In genomic region chr11:25902321-25902720, GRCm38 (mm10) we compare ENCODE assay signal across 32 mouse cellular contexts.
"Had no signal": no experiment of that assay in that cellular context is flagged by ENCODE, and none has a peak within 500 bp of the region (broad histone marks: within the 10 kb centered on the region; RNA-seq: fewer than 3 reads in every experiment).

No protein-coding gene starts in this region.

- H3K4me3 ChIP-seq: left cerebral cortex, adult 2 months; limb, embryonic 10.5 days; limb, embryonic 12.5 days; limb, embryonic 13.5 days; limb, embryonic 15.5 days; liver, embryonic 12.5 days; liver, embryonic 13.5 days; liver, embryonic 15.5 days; lung, embryonic 15.5 days; megakaryocyte, embryonic 14.5 days; midbrain, embryonic 10.5 days; midbrain, embryonic 12.5 days; midbrain, embryonic 13.5 days; midbrain, embryonic 15.5 days; myocyte had no signal

- DNase-seq: left cerebral cortex, postnatal 4 days; liver; liver, embryonic 13.5 days; liver, postnatal 0 days; lung, adult 18-20 months; lung, adult 2 months; lung, embryonic 14.5 days; lung, postnatal 10 days; lung, postnatal 14 days; lung, postnatal 36 days; lung, postnatal 4 days; midbrain, embryonic 14.5 days had no signal

- ATAC-seq: liver, embryonic 12.5 days; liver, postnatal 0 days; lung, postnatal 0 days; midbrain, embryonic 13.5 days; midbrain, embryonic 15.5 days; midbrain, embryonic 16.5 days had no signal

- H3K27me3 ChIP-seq: limb, embryonic 12.5 days; limb, embryonic 13.5 days; limb, embryonic 15.5 days; liver, embryonic 12.5 days; liver, embryonic 13.5 days; liver, embryonic 15.5 days; lung, embryonic 15.5 days; megakaryocyte, embryonic 14.5 days; midbrain, embryonic 12.5 days; midbrain, embryonic 13.5 days; midbrain, embryonic 15.5 days had no signal

- H3K4me1 ChIP-seq: limb, embryonic 10.5 days; limb, embryonic 12.5 days; limb, embryonic 13.5 days; limb, embryonic 15.5 days; liver, embryonic 12.5 days; liver, embryonic 13.5 days; liver, embryonic 15.5 days; lung, embryonic 15.5 days; megakaryocyte, embryonic 14.5 days; midbrain, embryonic 10.5 days; midbrain, embryonic 12.5 days; midbrain, embryonic 13.5 days; midbrain, embryonic 15.5 days had no signal

- H3K27ac ChIP-seq: left cerebral cortex, adult 2 months; limb, embryonic 10.5 days; limb, embryonic 12.5 days; limb, embryonic 13.5 days; limb, embryonic 15.5 days; liver, embryonic 12.5 days; liver, embryonic 13.5 days; liver, embryonic 14.5 days; liver, embryonic 15.5 days; lung, embryonic 15.5 days; macrophage; midbrain, embryonic 10.5 days; midbrain, embryonic 12.5 days; midbrain, embryonic 13.5 days; midbrain, embryonic 15.5 days had no signal

- H3K4me2 ChIP-seq: limb, embryonic 12.5 days; limb, embryonic 13.5 days; limb, embryonic 15.5 days; liver, embryonic 11.5 days; liver, embryonic 12.5 days; liver, embryonic 13.5 days; liver, embryonic 15.5 days; lung, embryonic 14.5 days; lung, embryonic 15.5 days; midbrain, embryonic 11.5 days; midbrain, embryonic 12.5 days; midbrain, embryonic 13.5 days; midbrain, embryonic 15.5 days had no signal

- H3K9ac ChIP-seq: limb, embryonic 12.5 days; limb, embryonic 13.5 days; limb, embryonic 15.5 days; liver, embryonic 12.5 days; liver, embryonic 13.5 days; liver, embryonic 14.5 days; liver, embryonic 15.5 days; liver, postnatal 0 days; lung, embryonic 14.5 days; lung, embryonic 15.5 days; midbrain, embryonic 12.5 days; midbrain, embryonic 13.5 days; midbrain, embryonic 15.5 days had no signal

- H3K9me3 ChIP-seq: limb, embryonic 10.5 days; limb, embryonic 12.5 days; limb, embryonic 13.5 days; limb, embryonic 15.5 days; liver, embryonic 12.5 days; liver, embryonic 13.5 days; liver, embryonic 15.5 days; lung, embryonic 15.5 days; megakaryocyte, embryonic 14.5 days; midbrain, embryonic 10.5 days; midbrain, embryonic 12.5 days; midbrain, embryonic 13.5 days; midbrain, embryonic 15.5 days had no signal

- H3K36me3 ChIP-seq: limb, embryonic 10.5 days; limb, embryonic 12.5 days; limb, embryonic 13.5 days; limb, embryonic 15.5 days; liver, embryonic 12.5 days; liver, embryonic 13.5 days; liver, embryonic 15.5 days; lung, embryonic 15.5 days; midbrain, embryonic 10.5 days; midbrain, embryonic 12.5 days; midbrain, embryonic 13.5 days; midbrain, embryonic 15.5 days had no signal
